12 mouse cellular contexts compared by ENCODE assay signal in the genomic region with DNA sequence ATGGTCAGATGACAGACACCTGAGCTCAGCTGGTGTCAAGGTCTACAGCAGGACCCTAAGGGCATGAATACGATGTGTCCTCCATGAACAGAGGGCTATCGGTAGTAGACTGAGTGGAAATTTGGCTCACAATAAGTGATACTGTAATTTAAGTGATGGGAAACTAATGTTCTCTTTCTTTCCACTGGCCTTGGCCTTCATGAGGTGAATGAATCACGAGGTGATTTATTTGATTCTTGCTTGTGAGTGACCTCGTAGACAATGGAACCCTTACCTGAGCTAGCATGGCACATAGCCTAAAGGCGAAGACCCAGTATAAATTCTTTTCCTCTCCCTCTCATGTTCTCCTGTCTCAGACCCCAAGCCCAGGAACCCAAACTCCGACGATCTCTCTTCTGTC.
"Had no signal": no experiment of that assay in that cellular context is flagged by ENCODE, and none has a peak within 500 bp of the region (broad histone marks: within the 10 kb centered on the region; RNA-seq: fewer than 3 reads in every experiment).

No protein-coding gene starts in this region.

- DNase-seq: left cerebral cortex, postnatal 4 days; liver; liver, embryonic 13.5 days; liver, postnatal 0 days; lung, adult 18-20 months; lung, adult 2 months; lung, embryonic 14.5 days; lung, postnatal 10 days; lung, postnatal 14 days; lung, postnatal 36 days; lung, postnatal 4 days; midbrain, embryonic 14.5 days had no signal
